Comparison of ENCODE assay signal across 8 mouse cellular contexts in the genomic region with DNA sequence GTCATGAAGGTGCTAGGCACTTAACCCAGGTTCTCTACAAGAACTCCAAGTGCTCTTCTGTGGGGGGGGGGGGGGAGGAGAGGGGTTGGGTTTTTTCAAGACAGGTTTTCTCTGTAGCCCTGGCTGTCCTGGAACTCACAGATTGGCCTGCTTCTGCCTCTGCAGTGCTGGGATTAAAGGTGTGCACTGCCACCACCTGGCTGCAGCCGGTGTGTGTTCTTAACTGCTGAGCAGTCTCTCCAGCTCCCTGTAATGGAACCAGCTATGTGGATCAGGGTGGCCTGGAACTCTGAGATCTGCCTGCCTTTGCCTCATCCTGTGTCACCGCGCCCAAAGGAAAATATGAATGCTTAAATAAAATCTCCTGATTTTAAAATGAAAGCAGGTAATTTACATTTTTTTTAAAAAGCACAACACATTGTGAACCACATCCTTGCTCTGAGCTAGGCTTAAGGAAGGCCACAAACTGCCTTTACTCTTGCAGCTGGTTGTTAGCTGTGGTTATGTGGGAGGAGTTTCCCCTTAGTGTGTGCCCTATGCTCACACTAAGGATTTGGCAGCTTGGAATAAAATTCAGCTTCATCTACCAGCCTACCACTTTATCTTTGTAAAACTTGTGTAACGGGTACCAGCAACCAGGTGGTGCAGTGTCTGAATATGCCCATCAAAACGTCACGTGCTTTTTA.
DNase-seq lines count a peak whose midpoint lies in the region; ATAC-seq lines count a peak whose summit lies in the region.

No protein-coding gene starts in this region.

- no peak overlapping the region for H3K27ac ChIP-seq in midbrain, embryonic 16.5 days (ENCODE audit: low read length)
- H3K27ac ChIP-seq in midbrain, embryonic 10.5 days (replicated peaks): no peak overlapping the region

- ATAC-seq in midbrain, embryonic 16.5 days: 0 out of 2 replicates have a peak, but pooled peaks have one; percentile 52

- peak; percentile 40 for DNase-seq in adrenal gland, postnatal 10 days
- DNase-seq in adrenal gland, adult 8-10 months: no peak
- DNase-seq in midbrain, embryonic 10.5 days (ENCODE audit: low spot score): no peak
- DNase-seq in induced T-regulatory cell, adult 2 months (ENCODE audit: low read depth): peak; percentile 81
- DNase-seq in lung, postnatal 14 days: peak; percentile 56
- DNase-seq in thymus, postnatal 4 days: peak; percentile 69
- no peak for DNase-seq in frontal cortex, postnatal 14 days (ENCODE audit: low spot score in 2 of 2)

- H3K27me3 ChIP-seq in midbrain, embryonic 16.5 days (ENCODE audit: control insufficient read depth, insufficient read depth, low read depth, low read length): no peaks in the 10 kb centered on the region
- H3K27me3 ChIP-seq in midbrain, embryonic 10.5 days (ENCODE audit: low read depth, poor library complexity, severe bottlenecking): peaks cover 25% of the 10 kb centered on the region

- no peak overlapping the region for H3K4me3 ChIP-seq in midbrain, embryonic 16.5 days (ENCODE audit: low read depth, low read length)
- H3K4me3 ChIP-seq in midbrain, embryonic 10.5 days: no peak overlapping the region

- H3K4me2 ChIP-seq in midbrain, embryonic 16.5 days (ENCODE audit: low read length): no peak overlapping the region

- no peak overlapping the region for H3K9ac ChIP-seq in midbrain, embryonic 16.5 days (ENCODE audit: low read depth, low read length)

- H3K36me3 ChIP-seq in midbrain, embryonic 16.5 days (ENCODE audit: control insufficient read depth, insufficient read depth, low read length): no peaks in the 10 kb centered on the region
- no peaks in the 10 kb centered on the region for H3K36me3 ChIP-seq in midbrain, embryonic 10.5 days

- H3K9me3 ChIP-seq in midbrain, embryonic 16.5 days (replicated peaks; ENCODE audit: control insufficient read depth, low read length, poor library complexity, severe bottlenecking): no peaks in the 10 kb centered on the region
- no peaks in the 10 kb centered on the region for H3K9me3 ChIP-seq in midbrain, embryonic 10.5 days (replicated peaks)

- H3K4me1 ChIP-seq in midbrain, embryonic 16.5 days (ENCODE audit: control insufficient read depth, insufficient read depth, low read length): peaks cover 30% of the 10 kb centered on the region
- H3K4me1 ChIP-seq in midbrain, embryonic 10.5 days: peaks cover 45% of the 10 kb centered on the region

- 75% methylated on average over 6 of the region's 6 CpGs for WGBS in midbrain, embryonic 16.5 days
- WGBS in midbrain, embryonic 10.5 days: 65% methylated on average over 6 of the region's 6 CpGs

Comparison
In these comparisons a context has a peak if more than half of its experiments do, and no peak if none do; other contexts are left out.
1. DNase-seq: peak in adrenal gland, postnatal 10 days (single experiment), induced T-regulatory cell, adult 2 months (single experiment), lung, postnatal 14 days (single experiment) and thymus, postnatal 4 days (single experiment); none in adrenal gland, adult 8-10 months (single experiment), midbrain, embryonic 10.5 days (single experiment) and frontal cortex, postnatal 14 days (0 of 2).